Mouse (Mus musculus): ENCODE data around the gene Tlk2.
A peak's percentile ranks its signal among the peaks of the same experiment; 100 is the strongest.

Gene Tlk2

GRCm38 (mm10) chr11:105261601-105262351 lies 83.2 kb downstream of the Tlk2 start:
- no peak for DNase-seq (ENCODE audit: low read depth)

GRCm38 (mm10) chr11:105264506-105264905 lies 85.9 kb downstream of the Tlk2 start:
- DNase-seq (ENCODE audit: low read depth), result no peak

DNA sequence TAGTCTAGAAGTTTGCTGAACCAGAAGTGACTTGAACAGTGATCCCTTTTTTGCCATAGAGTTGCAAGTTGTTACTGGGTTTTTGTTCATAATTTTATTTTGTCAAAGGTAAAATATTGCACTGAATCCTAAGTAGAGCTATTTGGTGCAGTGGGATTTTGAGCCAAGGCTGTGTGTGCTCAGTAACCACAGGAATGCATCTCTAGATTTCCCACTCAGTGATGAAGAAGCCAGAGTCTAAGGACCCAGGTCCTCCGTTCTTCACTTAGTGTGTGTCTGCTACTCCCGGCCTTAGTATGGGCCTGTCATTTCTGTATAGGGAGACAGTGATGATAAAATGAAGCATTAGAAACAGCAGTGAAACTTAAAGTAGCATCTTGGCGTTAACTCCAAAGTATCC lies 86.4 kb downstream of the Tlk2 start:
- DNase-seq (ENCODE audit: low read depth), result no peak

GRCm38 (mm10) chr11:105270155-105270554 lies 91.5 kb downstream of the Tlk2 start:
- peak; percentile 59 for DNase-seq (ENCODE audit: low read depth)

- no peak for DNase-seq (ENCODE audit: low read depth)
Measured at GRCm38 (mm10) chr11:105280456-105280855, 101.8 kb downstream of the Tlk2 start.

GRCm38 (mm10) chr11:105281291-105281690 lies 102.7 kb downstream of the Tlk2 start:
- no peak for DNase-seq (ENCODE audit: low read depth)

DNA sequence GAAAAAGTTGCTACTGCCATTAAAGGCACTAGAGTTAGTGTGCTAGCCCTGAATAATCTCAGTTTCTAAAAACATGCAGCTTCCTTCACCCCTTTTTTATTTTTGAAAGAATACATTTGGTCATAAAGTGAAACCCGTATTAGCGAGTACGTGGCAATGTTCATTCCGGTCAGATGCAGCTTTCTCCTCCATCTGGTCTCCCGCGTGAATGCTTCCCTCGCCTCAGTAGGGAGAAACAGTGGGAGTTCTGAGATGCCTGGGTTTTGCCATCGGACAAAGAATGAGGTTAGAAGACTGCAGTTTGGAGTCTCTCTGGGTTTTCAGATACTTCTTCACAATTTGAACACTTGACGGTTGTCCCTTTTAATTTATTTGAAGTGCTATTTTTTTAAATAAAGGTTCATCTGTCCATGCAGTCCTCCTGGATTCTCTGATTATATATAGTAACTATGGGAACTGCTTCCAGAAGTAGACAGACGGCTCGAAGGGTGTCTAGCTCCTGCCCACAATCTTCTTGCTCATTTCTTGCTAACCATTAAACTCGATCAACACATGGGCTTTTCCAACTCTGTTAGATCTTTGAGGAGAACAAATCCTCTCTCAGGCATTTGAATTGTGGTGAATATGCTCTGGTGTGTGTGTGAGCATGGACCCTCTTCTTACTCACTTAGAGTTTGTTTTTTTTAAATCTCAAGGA lies 103.3 kb downstream of the Tlk2 start:
- no peak for DNase-seq (ENCODE audit: low read depth)

GRCm38 (mm10) chr11:105282460-105282859 lies 103.9 kb downstream of the Tlk2 start:
- DNase-seq (ENCODE audit: low read depth), result no peak

DNA sequence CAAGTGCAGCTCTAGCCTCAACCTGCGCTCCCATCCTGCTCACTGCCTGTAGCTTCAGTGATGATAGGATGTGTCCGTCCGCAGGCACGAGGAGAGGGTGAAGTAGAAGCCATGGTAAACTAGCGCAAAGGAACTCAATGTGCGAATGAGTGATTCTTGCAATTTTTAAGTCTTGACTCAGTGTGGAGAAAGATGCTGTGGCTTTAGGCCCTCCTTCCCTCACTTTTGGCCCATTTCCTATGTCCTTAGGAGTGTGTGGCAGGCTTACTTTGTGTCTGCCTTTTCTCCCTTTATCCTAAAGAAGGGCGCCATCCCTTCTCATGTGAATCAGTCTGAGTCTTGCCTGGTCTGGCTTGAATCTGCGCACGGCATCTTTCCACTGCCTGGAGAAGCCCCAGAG lies 104.4 kb downstream of the Tlk2 start:
- DNase-seq (ENCODE audit: low read depth), result no peak

GRCm38 (mm10) chr11:105285720-105286119 lies 107.1 kb downstream of the Tlk2 start:
- DNase-seq (ENCODE audit: low read depth), result no peak

DNA sequence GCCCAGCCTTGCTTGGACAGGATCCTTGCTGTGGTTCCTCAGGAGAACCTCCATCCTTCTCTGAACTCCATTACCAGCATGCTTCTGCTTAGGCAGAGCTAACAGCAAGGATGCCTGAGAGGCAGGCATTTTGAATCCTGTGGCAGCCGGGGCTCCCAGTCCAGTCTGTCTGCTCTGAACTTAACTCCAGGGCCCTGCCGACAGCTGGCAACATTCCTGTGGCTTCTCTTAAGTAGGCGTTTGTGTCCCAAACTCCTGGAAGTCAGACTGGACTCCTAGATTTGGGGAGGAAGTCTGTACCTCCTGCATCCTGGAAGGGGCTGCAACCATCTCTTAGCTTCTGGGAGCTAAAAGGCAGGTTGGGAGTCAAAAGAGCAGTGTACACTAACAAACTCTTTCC lies 110.8 kb downstream of the Tlk2 start:
- DNase-seq (ENCODE audit: low read depth), result no peak

DNA sequence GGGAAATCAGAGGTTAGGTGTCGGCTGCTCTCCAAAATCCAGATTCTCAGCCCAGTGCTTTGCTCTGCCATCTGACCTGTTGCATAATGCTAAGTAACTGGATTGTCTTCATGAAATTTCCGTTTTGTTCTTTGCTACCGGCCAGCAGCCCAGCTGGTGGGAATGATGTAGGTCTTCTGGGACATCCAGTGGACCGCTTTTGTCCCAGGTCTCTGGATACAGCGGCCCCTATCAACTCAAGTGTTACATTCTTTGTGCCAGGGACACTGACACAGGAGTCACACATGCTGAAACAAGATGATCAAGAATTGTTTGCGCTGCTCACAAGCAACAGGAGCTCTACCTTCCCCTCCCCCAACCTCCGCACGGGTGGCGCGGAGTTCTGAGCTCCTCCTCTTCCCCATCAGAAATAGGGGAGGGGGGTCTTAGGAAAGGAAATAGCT lies 113.1 kb downstream of the Tlk2 start:
- DNase-seq (ENCODE audit: low read depth), result no peak

DNA sequence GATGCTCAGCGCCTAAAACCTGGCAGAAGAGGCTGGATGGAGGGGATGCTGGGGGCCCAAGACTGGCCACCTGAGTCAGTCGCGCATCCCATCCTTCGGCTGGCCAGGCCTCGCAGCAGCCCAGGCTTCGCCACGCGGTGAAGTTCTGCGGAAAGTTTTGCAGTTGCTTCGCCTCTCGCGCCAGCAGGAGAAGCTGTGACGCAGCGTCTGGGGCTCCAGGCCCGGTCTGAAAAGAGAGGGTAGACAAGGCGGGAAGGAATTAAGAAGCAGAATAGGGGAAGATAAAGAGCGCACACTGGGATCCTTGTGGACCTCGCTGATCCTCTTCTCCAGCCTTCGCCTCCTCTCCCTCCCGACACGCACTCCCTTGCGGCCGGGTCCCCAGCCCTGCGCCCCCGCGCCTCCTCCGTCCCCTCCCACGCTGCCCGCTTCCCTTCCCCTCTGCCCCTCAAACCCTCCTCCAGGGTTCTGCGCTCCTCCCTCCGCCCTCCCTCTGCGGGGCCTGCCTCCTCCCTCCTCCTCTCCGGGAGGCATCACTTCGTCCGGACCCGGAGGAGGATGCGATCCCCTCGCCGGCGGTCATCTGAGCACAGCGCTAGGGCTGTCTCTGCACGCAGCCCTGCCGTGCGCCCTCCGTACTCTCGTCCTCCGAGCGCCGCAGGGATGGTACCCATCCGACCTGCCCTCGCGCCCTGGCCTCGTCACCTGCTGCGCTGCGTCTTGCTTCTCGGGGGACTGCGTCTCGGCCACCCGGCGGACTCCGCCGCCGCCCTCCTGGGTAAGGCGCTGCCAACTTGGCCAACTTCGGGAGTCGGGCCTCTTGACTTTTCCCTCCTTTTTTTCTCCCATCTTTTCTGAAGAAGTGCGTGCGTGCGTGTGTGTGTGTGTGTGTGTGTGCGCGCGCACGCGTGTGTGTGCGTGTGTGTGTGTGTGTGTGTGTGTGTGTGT lies 113.8 kb downstream of the Tlk2 start, which contains the start of gene Mrc2:
Gene Mrc2, plus strand, starts transcription at position 520 of the 948 bp plus-strand sequence.
- DNase-seq (ENCODE audit: low read depth), result no peak

GRCm38 (mm10) chr11:105293101-105293581 lies 114.5 kb downstream of the Tlk2 start:
- no peak for DNase-seq (ENCODE audit: low read depth)

- no peak for DNase-seq (ENCODE audit: low read depth)
Measured at GRCm38 (mm10) chr11:105293901-105294494, 115.4 kb downstream of the Tlk2 start.

GRCm38 (mm10) chr11:105296084-105296483 lies 117.5 kb downstream of the Tlk2 start:
- DNase-seq (ENCODE audit: low read depth), result no peak

DNA sequence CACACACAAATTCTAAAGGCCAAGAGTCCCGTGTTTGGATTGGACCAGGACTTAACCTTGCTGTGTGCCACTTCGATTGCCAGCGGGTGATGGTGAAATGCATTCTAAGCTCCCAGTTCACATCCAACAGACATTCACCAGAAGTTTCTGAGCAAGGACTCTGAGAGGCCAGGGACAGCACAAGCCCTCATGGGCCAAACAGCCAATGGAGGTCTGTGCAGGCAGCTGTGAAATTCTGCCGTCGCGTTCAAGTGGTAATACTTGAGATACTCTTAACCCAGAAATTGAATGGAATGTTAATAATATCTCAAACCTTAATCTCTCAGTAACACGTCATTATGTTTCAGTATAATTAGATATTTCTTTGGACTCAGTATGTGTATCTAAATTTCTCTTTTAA lies 131.6 kb downstream of the Tlk2 start:
- no peak for DNase-seq (ENCODE audit: low read depth)

DNA sequence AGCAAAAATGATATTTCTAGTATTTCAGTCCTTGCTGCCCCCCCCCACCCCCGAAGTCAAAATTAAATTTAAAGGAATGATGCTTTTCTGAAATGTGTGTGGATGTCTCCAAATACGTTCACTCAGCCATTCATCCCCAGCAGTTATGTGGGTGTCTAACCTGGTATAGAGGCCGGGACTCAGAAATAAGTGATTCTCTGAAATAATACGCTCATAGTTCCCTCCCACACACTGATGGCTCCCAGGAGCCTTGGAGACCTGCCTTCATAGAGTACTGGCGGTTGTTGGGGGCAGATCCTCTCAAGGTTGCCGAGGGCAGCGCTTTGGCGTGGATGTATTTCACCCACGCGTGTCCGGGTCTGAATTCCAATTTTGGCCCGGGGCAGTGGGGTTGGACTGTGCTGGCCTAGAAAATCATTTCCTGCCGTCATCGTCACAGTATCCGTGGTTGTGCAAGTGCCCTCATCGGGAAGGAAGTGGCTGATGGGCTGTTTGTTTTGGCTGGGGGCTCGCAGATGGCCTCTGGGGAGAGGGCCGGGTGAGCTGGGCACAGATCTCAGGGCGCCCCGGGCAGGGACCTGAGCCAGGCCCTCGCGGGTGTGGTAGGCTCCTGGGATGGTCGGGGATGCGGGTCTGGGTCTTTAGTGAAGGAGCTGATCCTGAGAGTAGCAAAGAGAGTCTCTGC lies 132.8 kb downstream of the Tlk2 start:
- no peak for DNase-seq (ENCODE audit: low read depth)

GRCm38 (mm10) chr11:105312311-105312942 lies 133.8 kb downstream of the Tlk2 start:
- DNase-seq (ENCODE audit: low read depth), result no peak

GRCm38 (mm10) chr11:105312972-105313632 lies 134.5 kb downstream of the Tlk2 start:
- no peak for DNase-seq (ENCODE audit: low read depth)
